ENCODE assay signal across 9 mouse cellular contexts in genomic region chr7:97355068-97355841, GRCm38 (mm10). TPM values are rescaled to one million over a fixed set of nuclear protein-coding genes. Genes with fewer than 3 reads are reported as not detected.
DNase-seq lines count a peak whose midpoint lies in the region; ATAC-seq and TF ChIP-seq lines count a peak whose summit lies in the region.
"Had no signal": no experiment of that assay in that cellular context is flagged by ENCODE, and none has a peak within 500 bp of the region (broad histone marks: within the 10 kb centered on the region; RNA-seq: fewer than 3 reads in every experiment).

No protein-coding gene starts in this region.

- no peaks in the 10 kb centered on the region for H3K27me3 ChIP-seq in forebrain, embryonic 16.5 days (replicated peaks; ENCODE audit: control insufficient read depth, insufficient read depth, low read length)
- H3K27me3 ChIP-seq: liver, embryonic 15.5 days had no signal

- peaks cover 58% of the 10 kb centered on the region for H3K4me1 ChIP-seq in bone marrow macrophage, adult 2 months (ENCODE audit: control insufficient read depth, insufficient read depth, low read length)
- no peaks in the 10 kb centered on the region for H3K4me1 ChIP-seq in forebrain, embryonic 16.5 days (replicated peaks; ENCODE audit: control insufficient read depth, insufficient read depth, low read length)

- peak; percentile 57; the same call in 1 of the 2 replicates for ATAC-seq in neutrophil, adult 5-6 weeks (ENCODE audit: extremely low read depth, insufficient number of reproducible peaks, low FRiP score, poor library complexity, severe bottlenecking)
- ATAC-seq in forebrain, embryonic 16.5 days: no peak

- no peak for TF ChIP-seq CTCF in bone marrow macrophage, adult 2 months (IDR thresholded peaks at IDR 0.05; ENCODE audit: low read depth, low read length)

- 41% methylated on average over 13 of the region's 13 CpGs for WGBS in forebrain, embryonic 16.5 days

- H3K36me3 ChIP-seq in forebrain, embryonic 16.5 days (ENCODE audit: control insufficient read depth, insufficient read depth): no peaks in the 10 kb centered on the region
- H3K36me3 ChIP-seq: liver, embryonic 15.5 days had no signal

- no peak overlapping the region for H3K9ac ChIP-seq in forebrain, embryonic 16.5 days (replicated peaks; ENCODE audit: low read depth, low read length)
- H3K9ac ChIP-seq: liver, embryonic 15.5 days had no signal

- peak overlapping the region; percentile 99 for H3K27ac ChIP-seq in bone marrow macrophage, adult 2 months (ENCODE audit: insufficient read depth, low read depth, low read length)
- H3K27ac ChIP-seq in forebrain, embryonic 16.5 days (ENCODE audit: low read length): no peak overlapping the region
- H3K27ac ChIP-seq: liver, embryonic 15.5 days had no signal

- no peaks in the 10 kb centered on the region for H3K9me3 ChIP-seq in forebrain, embryonic 16.5 days (ENCODE audit: control insufficient read depth, low read length)
- H3K9me3 ChIP-seq: liver, embryonic 15.5 days had no signal

- H3K4me2 ChIP-seq in forebrain, embryonic 16.5 days (ENCODE audit: low read length): no peak overlapping the region
- H3K4me2 ChIP-seq: liver, embryonic 15.5 days had no signal

- peak; percentile 74 for DNase-seq in layer of hippocampus, adult 9-11 months
- DNase-seq in layer of hippocampus, adult 18-20 months (ENCODE audit: low spot score in 2 of 2): no peak
- peak; percentile 71 for DNase-seq in induced T-regulatory cell, adult 2 months (ENCODE audit: low read depth)
- DNase-seq in neural tube, embryonic 10.5 days (ENCODE audit: extremely low spot score, low spot score): no peak
- DNase-seq in right cerebral cortex, adult 18-20 months: no peak

- no peak for TF ChIP-seq POLR2A in bone marrow macrophage, adult 2 months (IDR thresholded peaks at IDR 0.05; ENCODE audit: borderline replicate concordance, low read depth, low read length)

- H3K4me3 ChIP-seq in bone marrow macrophage, adult 2 months (ENCODE audit: insufficient read depth, low read length): peak overlapping the region; percentile 2; the same call in 1 of the 2 replicates
- H3K4me3 ChIP-seq in forebrain, embryonic 16.5 days (replicated peaks; ENCODE audit: low read length): no peak overlapping the region
- H3K4me3 ChIP-seq: liver, embryonic 15.5 days had no signal

RNA-seq across cellular contexts. Expression of gene Alg8, which starts 16.2 kb away (rescaled TPM):
- 10 to 100 TPM; 10.6 to 10.8 TPM for total RNA-seq in layer of hippocampus, adult 18-20 months (2021)
- 33.4 and 35.1 TPM in 2 replicates for polyA plus RNA-seq in bone marrow macrophage, adult 2 months (2012; ENCODE audit: insufficient read depth, insufficient read length, missing spikeins)
- total RNA-seq in neutrophil, adult 5-6 weeks (2017): 4.8 and 7.4 TPM in 2 replicates
- polyA plus RNA-seq in forebrain, embryonic 16.5 days (2015; fragmentation: Nextera tagmentation; extraction: Ambion mirVana): 18.6 and 19.1 TPM in 2 replicates

RNA-seq across cellular contexts. Expression of gene Kctd21, which starts 23.1 kb away (rescaled TPM):
- 10 to 100 TPM; 15.0 to 16.0 TPM for total RNA-seq in layer of hippocampus, adult 18-20 months (2021)
- polyA plus RNA-seq in bone marrow macrophage, adult 2 months (2012; ENCODE audit: insufficient read depth, insufficient read length, missing spikeins): 13.4 and 16.3 TPM in 2 replicates
- total RNA-seq in neutrophil, adult 5-6 weeks (2017): 1.1 and 2.4 TPM in 2 replicates
- polyA plus RNA-seq in forebrain, embryonic 16.5 days (2015; fragmentation: Nextera tagmentation; extraction: Ambion mirVana): 7.5 and 7.8 TPM in 2 replicates

RNA-seq across cellular contexts. Expression of gene Usp35, which starts 23.4 kb away (rescaled TPM):
- total RNA-seq in layer of hippocampus, adult 18-20 months (2021): 10 to 100 TPM; 14.7 to 16.2 TPM
- polyA plus RNA-seq in bone marrow macrophage, adult 2 months (2012; ENCODE audit: insufficient read depth, insufficient read length, missing spikeins): 33.3 and 39.6 TPM in 2 replicates
- total RNA-seq in neutrophil, adult 5-6 weeks (2017): 2.7 and 5.7 TPM in 2 replicates
- 3.9 and 4.4 TPM in 2 replicates for polyA plus RNA-seq in forebrain, embryonic 16.5 days (2015; fragmentation: Nextera tagmentation; extraction: Ambion mirVana)

RNA-seq across cellular contexts. Expression of gene Ndufc2, which starts 44.5 kb away (rescaled TPM):
- total RNA-seq in layer of hippocampus, adult 18-20 months (2021): 100 to 1,000 TPM; 221 to 224 TPM
- polyA plus RNA-seq in bone marrow macrophage, adult 2 months (2012; ENCODE audit: insufficient read depth, insufficient read length, missing spikeins): 159 and 174 TPM in 2 replicates
- total RNA-seq in neutrophil, adult 5-6 weeks (2017): 31.3 and 32.9 TPM in 2 replicates
- 398 and 425 TPM in 2 replicates for polyA plus RNA-seq in forebrain, embryonic 16.5 days (2015; fragmentation: Nextera tagmentation; extraction: Ambion mirVana)

Comparison
In these comparisons a context has a peak if more than half of its experiments do, and no peak if none do; other contexts are left out.
1. DNase-seq: peak in layer of hippocampus, adult 9-11 months (single experiment) and induced T-regulatory cell, adult 2 months (single experiment); none in layer of hippocampus, adult 18-20 months (0 of 2), neural tube, embryonic 10.5 days (single experiment) and right cerebral cortex, adult 18-20 months (single experiment).